Mouse (Mus musculus): ENCODE measurements at regions not wholly inside any gene's neighbourhood (a gene's known extent, or its start where the extent isn't known, plus 50 kb on each side); places are given as distances from the start of the nearest gene placed in this dataset.
"Not testable (repeated sequence)": the region's sequence is repeated elsewhere in the genome, so short reads cannot be mapped to it uniquely, and the experiment has no call there.

- H3K36me3 ChIP-seq (ENCODE audit: control insufficient read depth, insufficient read depth, low read length, poor library complexity, severe bottlenecking); H3K27me3 ChIP-seq (ENCODE audit: control insufficient read depth, insufficient read depth, low read length, poor library complexity, severe bottlenecking); DNase-seq (ENCODE audit: low read depth, low spot score): not testable (repeated sequence)
These were observed 88.6 kb upstream of the Zfp637 start for GRCm38 (mm10) chr6:117752338-117752737.

GRCm38 (mm10) chr6:117755682-117756081 lies 85.3 kb upstream of the Zfp637 start:
- not testable (repeated sequence) for H3K27me3 ChIP-seq (ENCODE audit: control insufficient read depth, insufficient read depth, low read length, poor library complexity, severe bottlenecking); H3K36me3 ChIP-seq (ENCODE audit: control insufficient read depth, insufficient read depth, low read length, poor library complexity, severe bottlenecking); DNase-seq (ENCODE audit: low read depth, low spot score)

- H3K36me3 ChIP-seq (ENCODE audit: control insufficient read depth, insufficient read depth, low read length, poor library complexity, severe bottlenecking): no peaks in the 10 kb centered on the region
- no peak for DNase-seq (ENCODE audit: low read depth, low spot score)
- no peaks in the 10 kb centered on the region for H3K27me3 ChIP-seq (ENCODE audit: control insufficient read depth, insufficient read depth, low read length, poor library complexity, severe bottlenecking)
These were observed 84.8 kb upstream of the Zfp637 start for GRCm38 (mm10) chr6:117756176-117756575.

- not testable (repeated sequence) for H3K36me3 ChIP-seq (ENCODE audit: control insufficient read depth, insufficient read depth, low read length, poor library complexity, severe bottlenecking); H3K27me3 ChIP-seq (ENCODE audit: control insufficient read depth, insufficient read depth, low read length, poor library complexity, severe bottlenecking)
- peak; percentile 41 for DNase-seq (ENCODE audit: low read depth, low spot score)
These were observed 82.5 kb upstream of the Zfp637 start for GRCm38 (mm10) chr6:117758516-117758915.

GRCm38 (mm10) chr6:117771506-117771905 lies 69.5 kb upstream of the Zfp637 start:
- no peaks in the 10 kb centered on the region for H3K36me3 ChIP-seq (ENCODE audit: control insufficient read depth, insufficient read depth, low read length, poor library complexity, severe bottlenecking)
- H3K27me3 ChIP-seq (ENCODE audit: control insufficient read depth, insufficient read depth, low read length, poor library complexity, severe bottlenecking): no peaks in the 10 kb centered on the region
- no peak for DNase-seq (ENCODE audit: low read depth, low spot score)

GRCm38 (mm10) chr6:117772396-117772795 lies 68.6 kb upstream of the Zfp637 start:
- Histone ChIP-seq H3K36me3 (ENCODE audit: control insufficient read depth, insufficient read depth, low read length, poor library complexity, severe bottlenecking) (no peaks in the 10 kb centered on the region), H3K27me3 (ENCODE audit: control insufficient read depth, insufficient read depth, low read length, poor library complexity, severe bottlenecking) (no peaks in the 10 kb centered on the region)
- no peak for DNase-seq (ENCODE audit: low read depth, low spot score)

GRCm38 (mm10) chr6:117775304-117776050 lies 65.5 kb upstream of the Zfp637 start:
- no peaks in the 10 kb centered on the region for H3K27me3 ChIP-seq (ENCODE audit: control insufficient read depth, insufficient read depth, low read length, poor library complexity, severe bottlenecking)
- no peak for DNase-seq (ENCODE audit: low read depth, low spot score)

GRCm38 (mm10) chr6:117778027-117778426 lies 63.0 kb upstream of the Zfp637 start:
- no peaks in the 10 kb centered on the region for H3K36me3 ChIP-seq (ENCODE audit: control insufficient read depth, insufficient read depth, low read length, poor library complexity, severe bottlenecking)
- DNase-seq (ENCODE audit: low read depth, low spot score): no peak
- no peaks in the 10 kb centered on the region for H3K27me3 ChIP-seq (ENCODE audit: control insufficient read depth, insufficient read depth, low read length, poor library complexity, severe bottlenecking)

More at GRCm38 (mm10) chr6:117775304-117776050, 65.5 kb upstream of the Zfp637 start:
- no peaks in the 10 kb centered on the region for H3K36me3 ChIP-seq (ENCODE audit: control insufficient read depth, insufficient read depth, low read length, poor library complexity, severe bottlenecking)

- no peaks in the 10 kb centered on the region for H3K27me3 ChIP-seq (ENCODE audit: control insufficient read depth, insufficient read depth, low read length, poor library complexity, severe bottlenecking)
- no peaks in the 10 kb centered on the region for H3K36me3 ChIP-seq (ENCODE audit: control insufficient read depth, insufficient read depth, low read length, poor library complexity, severe bottlenecking)
- DNase-seq (ENCODE audit: low read depth, low spot score): no peak
These were observed 62.5 kb upstream of the Zfp637 start for GRCm38 (mm10) chr6:117778481-117778880.

- no peaks in the 10 kb centered on the region for H3K36me3 ChIP-seq (ENCODE audit: control insufficient read depth, insufficient read depth, low read length, poor library complexity, severe bottlenecking)
- no peaks in the 10 kb centered on the region for H3K27me3 ChIP-seq (ENCODE audit: control insufficient read depth, insufficient read depth, low read length, poor library complexity, severe bottlenecking)
- DNase-seq (ENCODE audit: low read depth, low spot score): no peak
These were observed 62.0 kb upstream of the Zfp637 start for GRCm38 (mm10) chr6:117779020-117779419.

- H3K36me3 ChIP-seq (ENCODE audit: control insufficient read depth, insufficient read depth, low read length, poor library complexity, severe bottlenecking): no peaks in the 10 kb centered on the region
- DNase-seq (ENCODE audit: low read depth, low spot score): no peak
These were observed 52.1 kb upstream of the Zfp637 start for GRCm38 (mm10) chr6:117788580-117789540.

GRCm38 (mm10) chr6:117790581-117790980 lies 50.4 kb upstream of the Zfp637 start:
- Histone ChIP-seq H3K27me3 (ENCODE audit: control insufficient read depth, insufficient read depth, low read length, poor library complexity, severe bottlenecking) (no peaks in the 10 kb centered on the region), H3K36me3 (ENCODE audit: control insufficient read depth, insufficient read depth, low read length, poor library complexity, severe bottlenecking) (no peaks in the 10 kb centered on the region)
- DNase-seq (ENCODE audit: low read depth, low spot score): no peak

More at GRCm38 (mm10) chr6:117788580-117789540, 52.1 kb upstream of the Zfp637 start:
- H3K27me3 ChIP-seq (ENCODE audit: control insufficient read depth, insufficient read depth, low read length, poor library complexity, severe bottlenecking): no peaks in the 10 kb centered on the region
